Mouse (Mus musculus) thymus, postnatal 25 days (tissue): ENCODE results near the gene Grk5.
A peak's percentile ranks its signal among the peaks of the same experiment; 100 is the strongest.
"Not testable (repeated sequence)": the region's sequence is repeated elsewhere in the genome, so short reads cannot be mapped to it uniquely, and the experiment has no call there.

Experiments
- DNase-seq: peaks from one replicate; pipeline ENCODE4 v3.0.0; 2022

The Grk5 gene

DNA sequence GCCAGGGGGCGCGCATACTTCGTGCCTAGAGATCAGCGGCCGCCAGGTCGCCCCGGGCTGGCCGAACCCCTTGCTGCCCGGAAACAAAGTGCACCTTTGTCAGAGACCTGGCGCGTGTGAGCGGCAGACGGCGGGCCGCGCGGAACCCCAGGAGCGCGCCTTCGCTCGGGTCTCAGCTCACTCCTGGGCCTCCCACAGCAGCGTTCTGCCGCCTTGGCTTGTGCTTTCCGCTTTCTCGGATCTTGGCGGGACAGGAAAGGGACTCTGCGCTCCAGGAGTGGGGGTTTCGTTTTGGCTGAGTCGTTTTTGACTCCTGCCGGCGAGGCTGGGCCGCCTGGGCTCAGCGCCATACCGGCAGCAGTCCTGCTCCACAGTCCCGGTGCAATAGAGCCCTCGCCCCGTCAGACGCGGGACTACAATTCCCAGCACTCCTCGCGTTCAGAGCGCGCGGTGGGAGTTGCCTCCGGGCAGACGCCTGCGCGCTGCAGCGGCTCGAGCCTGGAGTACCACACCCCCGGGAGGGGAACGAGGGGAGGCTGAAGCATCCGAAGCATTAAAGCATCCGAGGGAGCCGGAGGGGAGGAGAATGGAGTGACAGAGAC is at the start of gene Grk5:
Grk5 (plus strand) TSS at position 36 of the 602 bp plus-strand sequence.
- peak; percentile 93 for DNase-seq

DNA sequence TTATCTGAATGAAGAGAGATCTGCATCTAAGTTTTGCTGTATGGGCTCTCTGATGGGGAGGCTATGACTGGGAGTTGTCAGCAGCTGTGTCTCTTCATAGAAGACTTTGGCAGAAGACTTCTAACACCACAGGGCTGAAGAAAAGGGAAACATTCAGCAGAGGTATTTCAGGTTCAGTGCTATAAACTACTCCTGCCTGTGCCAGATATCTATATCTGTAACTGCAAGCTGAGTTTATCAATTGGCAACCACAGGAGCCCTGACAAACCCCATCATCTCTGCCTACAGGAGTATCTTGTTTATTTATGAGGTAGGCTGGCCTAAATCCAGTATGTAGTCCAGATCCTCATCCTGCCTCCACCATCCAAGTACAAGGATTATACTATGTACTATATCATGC is 46.2 kb upstream of the Grk5 start:
- no peak for DNase-seq

DNA sequence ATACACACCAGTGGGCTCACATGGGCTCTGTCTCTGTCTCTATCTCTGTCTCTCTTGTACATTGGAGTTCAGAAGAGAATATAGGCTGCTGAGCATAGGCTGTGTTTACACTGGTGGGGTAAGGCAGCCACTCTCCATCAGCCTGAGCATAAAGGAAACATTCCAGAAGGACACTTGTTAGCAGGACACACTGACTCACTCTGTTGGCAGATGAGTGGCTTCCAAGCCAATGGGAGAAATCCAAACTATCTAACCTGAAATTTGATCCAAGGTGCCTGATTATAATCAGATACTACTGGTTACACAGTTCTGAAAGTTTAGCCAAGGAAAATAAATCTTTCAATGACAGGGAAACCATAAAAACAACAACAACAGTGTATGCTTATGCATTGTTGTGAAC is 43.8 kb upstream of the Grk5 start:
- no peak for DNase-seq

DNA sequence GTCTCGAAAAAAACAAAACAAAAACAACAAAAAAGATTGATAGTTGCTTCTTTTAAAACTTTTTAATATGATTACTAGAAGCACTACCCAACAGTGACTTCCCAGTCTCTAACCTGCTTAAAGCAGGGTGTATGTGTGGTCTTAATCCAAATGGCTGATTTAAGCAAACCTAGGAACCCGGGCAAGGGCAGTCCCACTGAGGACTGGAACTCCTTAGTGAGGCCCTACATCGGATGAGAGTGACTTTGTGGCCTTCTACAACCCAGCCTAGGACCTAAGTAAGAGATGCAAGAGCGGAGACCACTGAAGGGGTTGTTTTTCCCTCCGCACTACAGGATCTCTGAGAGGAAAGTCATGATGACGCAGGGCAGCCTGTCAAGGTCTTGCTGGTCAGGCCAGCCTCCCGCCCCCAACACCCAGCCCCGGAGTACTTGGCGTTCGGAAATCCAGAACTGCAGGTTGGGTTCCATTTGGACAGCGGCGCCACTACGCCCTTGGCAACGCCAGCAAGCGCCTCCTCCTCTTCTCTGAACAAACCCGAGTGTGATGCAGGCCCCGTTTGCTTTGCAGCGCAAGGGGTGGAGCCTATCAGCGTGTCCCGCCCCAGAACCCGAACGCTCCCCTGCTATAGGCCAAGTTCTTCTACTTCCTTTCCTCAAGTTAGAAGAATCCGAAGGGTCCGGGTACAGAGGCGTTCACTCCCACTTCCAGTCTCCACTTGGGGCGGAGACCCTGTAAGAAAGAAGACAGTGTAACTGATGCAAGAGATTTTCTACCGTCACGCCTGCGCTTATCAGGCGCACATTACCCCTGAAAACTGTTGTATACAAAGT is 28.5 kb upstream of the Grk5 start, which contains the start of gene Sfxn4:
Sfxn4 (minus strand) TSS at position 612 of the 833 bp plus-strand sequence.
- DNase-seq, result peak; percentile 94

DNA sequence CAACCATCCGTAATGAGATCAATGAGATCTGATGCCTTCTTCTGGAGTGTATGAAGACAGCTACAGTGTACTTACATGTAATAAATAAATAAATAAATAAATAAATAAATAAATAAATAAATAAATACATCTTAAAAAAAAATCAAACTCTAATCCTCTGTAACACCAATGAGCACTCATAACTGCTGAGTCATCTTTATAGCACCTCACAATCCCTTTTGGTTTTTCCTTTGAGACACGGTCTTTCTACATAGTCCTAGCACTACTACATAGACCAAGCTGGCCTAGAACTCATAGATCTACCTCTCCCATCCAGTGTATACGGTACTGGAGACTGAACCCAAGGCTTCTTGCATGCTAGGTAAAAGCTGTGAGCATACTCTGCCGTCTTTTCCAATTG is 23.4 kb upstream of the Grk5 start:
- DNase-seq, result not testable (repeated sequence)

DNA sequence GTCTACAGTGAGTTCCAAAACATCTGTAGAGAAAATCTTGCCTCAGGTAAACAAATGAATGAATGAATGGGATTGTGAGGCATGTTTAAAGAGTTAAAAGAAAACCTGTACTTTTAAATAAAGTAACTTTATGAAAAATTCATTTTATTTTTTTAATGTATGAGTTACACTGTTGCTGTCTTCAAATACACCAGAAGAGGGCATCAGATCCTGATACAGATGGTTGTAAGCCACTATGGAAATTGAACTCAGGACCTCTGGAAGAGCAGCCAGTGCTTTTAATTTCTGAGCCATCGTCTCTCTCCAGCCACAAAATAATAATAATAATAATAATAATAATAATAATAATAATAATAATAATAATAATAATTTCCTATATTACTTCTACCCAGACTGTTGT is 19.1 kb upstream of the Grk5 start:
- DNase-seq, result no peak

DNA sequence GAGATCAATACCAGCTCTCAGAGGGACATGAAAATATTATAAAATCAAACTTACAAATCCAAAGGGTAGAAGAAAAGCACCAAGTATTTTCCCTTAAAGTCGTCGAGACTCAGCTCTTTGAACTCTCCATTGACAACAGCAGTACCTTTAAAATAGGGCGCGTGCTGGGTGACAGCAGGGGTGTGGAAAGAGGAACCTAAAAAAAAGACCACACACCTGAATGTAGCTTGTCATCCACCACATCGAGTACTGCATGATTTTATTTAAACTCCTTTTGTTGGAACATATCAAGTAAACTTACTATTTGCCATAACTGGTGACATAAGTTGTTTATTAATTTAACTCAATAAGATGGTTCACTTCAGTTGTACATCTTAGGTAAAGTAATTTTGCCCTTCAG is 18.2 kb upstream of the Grk5 start:
- no peak for DNase-seq

DNA sequence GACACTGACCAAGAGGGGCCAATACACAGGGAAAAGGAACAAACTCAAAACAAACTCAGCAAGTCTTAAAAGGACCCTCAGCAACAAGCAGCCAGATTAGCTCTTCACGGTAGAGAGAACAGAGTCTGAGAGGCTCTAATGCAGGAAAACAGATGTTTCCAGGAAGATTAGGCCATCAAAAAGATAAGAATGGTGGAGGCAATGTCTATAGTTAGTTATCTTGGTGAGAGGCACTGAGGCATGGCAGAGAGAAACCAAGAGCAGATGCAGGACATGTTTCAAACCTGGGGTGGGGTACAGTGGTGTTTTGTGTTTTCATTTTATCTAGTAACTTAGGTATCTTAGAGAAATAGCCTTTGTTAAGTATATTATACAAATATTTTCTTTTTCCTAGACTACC is 17.3 kb upstream of the Grk5 start:
- no peak for DNase-seq

DNA sequence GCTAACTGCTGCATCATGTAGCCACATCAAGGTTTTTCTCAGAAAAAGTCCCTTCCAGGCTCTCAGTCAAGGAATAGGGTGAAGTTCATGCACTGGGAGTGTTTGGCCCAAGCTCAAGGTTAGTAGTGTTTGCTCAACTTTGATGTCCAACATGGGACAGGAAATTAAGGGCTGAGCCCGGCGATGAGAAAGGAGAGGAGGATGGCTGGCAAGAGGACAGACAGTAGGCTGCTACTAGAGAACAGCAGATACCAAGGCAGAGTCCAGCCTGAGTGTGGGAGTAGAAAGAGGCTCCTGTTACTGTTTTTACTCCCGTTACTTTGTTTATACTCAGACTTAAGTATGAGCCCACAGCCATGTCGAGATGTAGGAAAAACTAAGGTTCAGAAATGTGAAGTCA is 16.0 kb upstream of the Grk5 start:
- DNase-seq, result no peak

DNA sequence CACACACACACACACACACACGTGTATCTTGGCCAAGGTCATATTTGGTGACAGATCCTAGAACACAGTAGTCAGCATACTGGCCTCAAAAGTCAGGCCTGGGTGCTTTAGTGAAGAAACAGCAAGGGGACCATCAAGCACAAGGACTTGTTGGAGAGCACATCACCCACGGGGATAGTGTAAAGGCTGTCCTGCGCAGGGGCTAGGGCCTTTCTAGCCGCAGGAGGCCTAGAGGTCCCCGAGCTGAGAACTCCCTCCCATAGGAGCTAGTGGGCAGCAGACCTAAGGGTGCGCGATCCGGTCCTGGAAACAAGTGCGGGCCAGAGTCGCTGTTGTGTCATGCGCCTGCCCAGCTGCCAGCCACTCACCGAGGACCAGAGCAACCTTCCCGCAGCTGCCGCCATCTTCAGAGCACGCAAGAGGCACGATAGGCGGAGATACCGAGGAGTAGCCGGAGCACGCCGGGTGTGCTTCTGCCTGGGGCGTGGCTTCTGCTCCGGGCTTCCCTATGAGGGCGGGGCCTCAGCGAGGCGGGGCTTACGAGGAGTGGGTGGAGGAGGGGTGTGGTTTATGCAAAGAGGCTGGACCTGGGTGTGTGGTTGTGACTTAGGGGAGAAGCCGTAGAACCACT is 15.4 kb upstream of the Grk5 start, which contains the start of gene Prdx3:
Prdx3 (minus strand) TSS at position 493 of the 631 bp plus-strand sequence.
- DNase-seq, result peak; percentile 99

DNA sequence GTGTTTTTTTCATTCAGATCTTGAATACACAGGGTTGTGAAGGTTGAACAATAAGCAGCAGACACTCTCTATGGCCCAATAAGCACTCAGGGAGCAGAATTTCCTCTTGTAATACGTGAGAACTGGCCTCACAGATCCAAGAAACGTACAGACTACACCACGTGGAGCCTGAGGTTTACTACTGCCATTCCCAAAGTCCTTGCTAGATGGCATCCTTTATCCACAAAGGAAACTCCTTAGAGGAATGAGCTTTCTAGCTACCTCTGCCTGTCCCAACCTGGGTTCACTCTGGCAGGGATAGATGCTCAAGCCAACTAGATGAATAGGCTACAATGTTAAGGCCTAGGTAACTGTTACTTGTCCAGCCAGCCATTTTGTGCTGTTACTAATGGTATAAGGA is 6.4 kb upstream of the Grk5 start:
- DNase-seq, result no peak

DNA sequence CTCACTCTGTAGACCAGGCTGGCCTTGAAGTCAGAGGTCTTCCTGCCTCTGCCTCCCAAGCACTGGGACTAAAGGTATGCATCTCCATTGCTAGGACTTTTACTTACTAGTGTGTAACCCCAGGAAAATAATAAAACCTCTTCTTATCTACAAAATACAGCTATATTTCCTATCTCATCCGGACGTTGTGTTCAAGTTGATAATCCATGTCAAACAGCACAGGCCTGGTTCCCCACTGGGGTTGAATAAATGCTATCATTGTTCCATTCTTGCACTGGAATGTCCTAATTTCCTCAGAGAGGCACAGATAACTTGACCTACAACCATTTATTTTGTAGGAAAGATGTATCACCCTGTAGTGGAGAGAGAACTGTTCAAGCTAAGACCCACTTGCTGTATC is 1.9 kb upstream of the Grk5 start:
- no peak for DNase-seq

DNA sequence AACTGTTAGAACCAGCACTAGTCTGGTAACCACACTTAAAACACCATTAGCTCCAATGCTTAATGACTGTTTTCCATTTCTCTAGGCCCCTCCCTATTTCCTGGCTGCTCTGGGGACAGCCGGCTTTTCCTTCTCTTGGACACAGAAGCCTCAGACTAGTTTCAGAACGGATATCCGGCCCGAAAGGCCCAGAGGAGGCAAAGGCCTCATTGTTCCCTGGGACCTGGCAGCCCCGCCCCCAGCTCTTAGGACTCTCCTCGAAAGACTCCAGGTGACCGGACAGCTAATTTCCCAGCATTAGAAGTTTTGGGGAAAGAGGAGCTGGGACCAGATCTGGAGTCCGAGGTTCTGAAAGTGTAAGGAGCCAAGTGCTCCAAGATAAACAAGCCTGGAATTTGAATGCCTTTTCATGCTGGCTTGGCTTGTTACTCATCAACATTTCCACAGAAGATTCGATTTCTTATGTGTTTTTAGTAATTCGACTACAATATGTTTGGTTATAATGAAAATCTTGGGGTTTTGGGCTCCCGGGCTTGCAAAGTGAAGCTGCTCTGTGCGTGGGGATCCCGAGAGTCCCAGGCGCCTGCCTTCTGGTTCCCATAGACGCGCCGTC is 342 bp upstream of the Grk5 start:
- DNase-seq, result peak; percentile 24

DNA sequence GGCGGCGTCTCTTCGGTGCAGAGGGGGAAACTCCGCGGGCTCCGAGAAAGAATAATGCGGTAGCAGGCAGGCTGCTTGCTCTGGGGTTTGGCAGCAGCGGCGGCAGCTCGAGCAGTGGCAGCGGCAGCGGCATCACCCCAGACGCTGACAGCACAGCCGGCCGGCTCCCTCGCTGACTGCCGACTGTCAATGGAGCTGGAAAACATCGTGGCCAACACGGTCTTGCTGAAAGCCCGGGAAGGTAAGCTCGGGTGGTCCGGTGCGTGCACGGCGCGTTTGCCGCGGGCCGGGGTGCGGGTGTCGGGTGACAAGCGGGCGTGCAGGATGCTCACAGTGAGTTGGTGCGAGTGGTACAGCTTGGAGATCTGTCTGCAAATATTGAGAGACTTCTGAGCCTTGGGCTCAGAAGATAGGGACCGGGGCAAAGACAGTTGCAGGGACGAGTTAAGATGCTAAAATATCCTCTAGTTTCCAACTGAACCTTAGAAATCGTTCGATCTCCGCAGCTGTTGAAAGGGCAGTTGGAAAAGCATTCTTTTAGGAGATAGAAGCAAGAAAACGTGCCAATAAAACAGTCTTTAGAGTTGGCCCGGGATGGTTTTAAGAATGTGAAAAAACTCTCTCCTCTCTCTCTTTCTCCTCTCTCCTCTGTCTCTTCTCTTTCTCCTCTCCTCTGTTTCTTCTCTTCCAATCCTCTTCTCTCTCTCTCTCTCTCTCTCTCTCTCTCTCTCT is 1.0 kb downstream of the Grk5 start:
- DNase-seq, result no peak

DNA sequence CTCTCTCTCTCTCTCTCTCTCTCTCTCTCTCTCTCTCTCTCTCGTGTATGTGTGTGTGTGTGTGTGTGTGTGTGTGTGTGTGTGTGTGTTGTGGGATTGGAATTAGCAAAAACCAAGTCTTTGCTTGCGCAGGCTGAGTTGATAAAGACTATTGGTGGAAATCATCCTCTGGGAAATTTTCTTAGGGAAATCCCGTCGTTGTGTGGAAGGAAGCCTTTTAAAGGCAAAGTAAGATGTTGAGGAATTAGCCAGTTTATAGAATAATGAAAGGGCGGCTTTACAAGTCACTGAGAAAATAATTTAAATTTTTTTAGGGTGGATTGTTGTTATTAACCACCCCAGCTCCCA is 1.5 kb downstream of the Grk5 start:
- DNase-seq, result no peak

DNA sequence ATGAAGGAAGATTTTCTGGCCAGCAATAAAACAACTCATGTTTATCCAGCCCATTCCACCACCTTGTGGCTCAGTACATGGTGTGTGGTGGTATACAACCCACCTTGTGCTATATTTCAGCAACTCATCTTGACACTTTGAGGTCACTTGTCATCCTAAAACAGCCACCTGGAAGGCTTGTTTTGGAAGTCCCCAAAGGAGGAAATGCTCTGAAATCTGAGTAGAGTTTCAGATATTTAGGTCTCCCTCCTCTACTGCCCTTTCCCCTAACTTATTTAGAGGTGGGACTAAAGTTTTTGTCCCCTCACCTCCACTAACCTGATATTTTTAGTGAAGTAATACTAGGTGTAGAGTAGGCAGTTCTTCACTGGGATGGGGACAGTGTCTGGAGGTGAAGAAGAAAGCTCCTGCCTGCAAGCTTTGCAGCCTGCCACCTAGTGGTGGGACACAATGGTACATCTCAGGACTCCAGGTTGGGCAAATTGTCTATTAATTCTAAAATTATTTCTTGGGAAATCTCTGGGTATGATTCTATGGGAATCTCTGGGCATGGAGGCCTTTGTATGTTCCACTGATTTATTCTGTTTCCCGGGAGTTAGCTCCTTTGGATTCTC is 2.5 kb downstream of the Grk5 start:
- peak; percentile 73 for DNase-seq

DNA sequence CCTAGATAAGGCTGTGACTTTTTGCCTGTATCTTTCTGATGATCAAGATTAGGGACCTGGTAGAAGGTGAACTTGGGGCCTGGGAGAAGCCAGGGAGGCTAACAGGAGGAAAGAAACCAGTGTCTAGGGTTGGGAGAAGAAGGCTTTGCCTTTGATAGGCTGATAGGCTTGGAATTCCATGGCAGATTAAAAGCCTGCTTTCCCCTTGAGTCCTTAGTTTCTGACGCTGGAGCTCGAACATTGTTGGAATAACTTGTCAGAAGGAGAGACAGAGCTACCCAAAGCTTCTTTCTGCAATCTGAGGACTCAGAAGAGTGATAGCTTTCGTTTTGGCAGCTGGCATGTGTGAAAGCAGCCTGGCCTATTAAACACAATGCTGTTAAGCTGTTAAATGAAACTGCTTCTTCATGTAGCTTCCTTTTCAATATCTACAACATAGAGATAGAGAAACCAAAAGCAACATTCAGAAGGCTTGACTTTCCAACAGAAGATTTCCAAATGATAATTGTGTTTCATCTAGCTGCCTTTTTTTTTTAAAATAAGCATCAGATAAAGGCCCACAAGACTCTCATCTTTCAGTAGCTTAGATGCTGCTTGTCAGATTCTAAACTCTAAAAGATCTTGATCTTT is 5.8 kb downstream of the Grk5 start:
- DNase-seq, result no peak

DNA sequence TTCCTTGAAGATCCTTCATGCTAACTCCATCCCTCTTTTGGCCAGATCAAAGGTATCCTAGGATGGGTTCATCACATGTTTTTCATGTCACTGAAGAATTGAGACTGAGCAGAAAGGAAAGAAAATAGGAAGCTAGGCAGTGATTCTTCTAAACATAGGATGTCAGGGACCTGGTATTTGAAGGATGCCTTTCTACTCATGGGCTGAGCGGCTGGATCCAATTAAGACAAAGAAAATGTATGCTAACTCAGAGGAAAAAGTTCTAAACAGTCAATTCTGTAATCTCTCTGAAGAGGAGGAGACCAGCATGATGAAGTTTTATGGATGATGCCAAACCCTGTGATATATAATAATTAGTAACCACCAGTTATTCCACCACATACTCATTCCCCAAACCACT is 13.6 kb downstream of the Grk5 start:
- no peak for DNase-seq

DNA sequence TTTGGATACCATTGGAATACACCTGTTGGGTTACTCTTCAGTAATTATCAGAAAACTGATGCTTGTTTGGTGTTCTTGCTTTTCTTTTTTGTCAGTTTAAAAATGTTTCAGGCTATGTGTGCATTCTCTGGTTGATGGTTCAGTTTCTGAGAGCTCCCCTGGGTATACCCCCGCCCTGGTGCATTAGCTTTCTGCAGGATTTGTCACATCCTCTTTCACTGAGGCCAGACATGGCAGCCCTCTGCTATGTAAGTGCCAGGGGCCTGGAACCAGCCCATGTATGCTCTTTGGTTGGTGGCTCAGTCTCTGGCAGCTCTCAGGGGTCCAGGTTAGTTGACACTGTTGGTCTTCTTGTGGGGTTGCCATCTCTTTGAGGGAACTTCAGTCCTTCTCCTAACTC is 14.4 kb downstream of the Grk5 start:
- DNase-seq, result no peak

DNA sequence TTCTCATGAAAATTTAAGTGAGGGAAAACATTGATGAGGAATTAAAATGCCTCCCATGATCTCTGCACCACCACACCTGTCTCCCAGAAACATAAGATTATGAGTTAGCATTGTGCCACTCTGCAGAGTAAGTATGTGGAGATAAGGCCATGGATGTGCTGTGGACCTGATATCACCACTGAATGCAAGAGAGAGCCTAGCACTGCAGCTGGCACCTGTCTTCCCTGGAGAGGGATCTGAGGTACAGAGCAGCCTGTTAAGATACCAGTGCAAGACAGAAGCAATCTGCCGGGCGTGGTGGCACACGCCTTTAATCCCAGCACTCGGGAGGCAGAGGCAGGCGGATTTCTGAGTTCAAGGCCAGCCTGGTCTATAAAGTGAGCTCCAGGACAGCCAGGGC is 15.9 kb downstream of the Grk5 start:
- no peak for DNase-seq

DNA sequence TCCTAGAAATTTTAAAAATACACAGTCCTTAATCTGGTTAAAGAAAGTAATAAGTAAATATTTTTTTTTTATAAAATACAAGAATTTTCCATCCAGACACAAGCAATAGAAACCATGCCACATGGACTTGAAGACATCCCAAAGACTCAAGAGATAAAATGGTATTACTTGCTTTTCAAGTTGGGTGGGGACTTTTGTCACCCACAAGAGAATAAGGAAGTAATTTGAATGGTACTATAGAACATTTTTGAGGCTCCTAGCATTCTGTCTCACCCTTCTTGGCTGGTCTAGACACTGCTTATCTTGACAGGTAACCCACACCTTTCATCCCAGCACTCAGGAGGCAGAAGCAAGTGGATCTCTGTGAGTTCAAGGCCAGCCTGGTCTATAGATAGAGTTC is 20.8 kb downstream of the Grk5 start:
- no peak for DNase-seq

DNA sequence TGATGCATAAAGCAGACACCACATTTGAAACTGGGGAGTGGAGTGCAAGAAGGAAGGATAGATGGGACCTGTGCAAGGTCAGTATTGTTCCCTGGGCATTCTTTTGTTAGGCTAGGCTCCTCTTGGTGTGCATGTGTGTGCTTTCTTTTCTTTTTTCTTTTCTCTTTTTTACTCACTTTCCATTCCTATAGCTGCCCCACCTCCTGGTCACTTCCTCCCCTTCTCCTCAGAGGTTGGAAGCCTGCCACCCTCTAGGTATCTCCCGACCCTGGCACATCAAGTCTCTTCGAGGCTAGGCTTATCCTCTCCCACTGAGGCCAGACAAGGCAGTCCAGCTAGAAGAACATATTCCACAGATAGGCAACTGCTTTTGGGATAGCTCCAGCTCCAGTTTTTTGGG is 22.1 kb downstream of the Grk5 start:
- no peak for DNase-seq
